ENCODE assay signal across 8 mouse cellular contexts in the genomic region with DNA sequence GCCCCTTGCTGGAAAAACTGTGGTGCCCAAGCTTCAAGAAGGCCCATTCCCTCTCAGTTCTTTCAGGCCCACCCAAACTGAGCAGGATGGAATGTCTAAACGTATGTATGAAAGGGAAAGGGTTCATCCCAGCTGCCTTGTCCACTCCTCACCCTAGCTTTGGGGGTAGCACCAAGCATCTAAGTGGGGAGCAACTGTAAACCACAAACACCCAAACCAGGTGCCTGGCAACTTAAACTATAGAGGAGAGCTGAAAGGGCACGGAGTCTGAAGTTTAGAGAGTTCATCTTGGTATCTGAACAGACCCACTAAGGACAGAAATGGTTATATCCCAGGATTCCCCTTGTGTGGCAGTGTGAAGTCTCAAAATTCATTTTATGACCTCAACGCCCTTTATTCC.
DNase-seq lines count a peak whose midpoint lies in the region; ATAC-seq and TF ChIP-seq lines count a peak whose summit lies in the region.

No protein-coding gene starts in this region.

- WGBS in kidney, postnatal 0 days, result 28% methylated on average over 3 of the region's 3 CpGs
- WGBS in forebrain, embryonic 13.5 days, result 23% methylated on average over 3 of the region's 3 CpGs
- 17% methylated on average over 3 of the region's 3 CpGs for WGBS in limb, embryonic 14.5 days
- whole genome bisulfite sequencing in stomach, embryonic 16.5 days, result 28% methylated on average over 3 of the region's 3 CpGs

- TF ChIP-seq POLR2A in limb, embryonic 14.5 days (IDR thresholded peaks at IDR 0.05; ENCODE audit: borderline replicate concordance, extremely low read depth, insufficient read depth, insufficient read length), result no peak

- H3K4me2 ChIP-seq in kidney, postnatal 0 days (ENCODE audit: low read length), result peak overlapping the region; percentile 84
- peak overlapping the region; percentile 65 for H3K4me2 ChIP-seq in forebrain, embryonic 13.5 days
- peak overlapping the region; percentile 61 for H3K4me2 ChIP-seq in limb, embryonic 14.5 days (replicated peaks; ENCODE audit: low read depth, low read length, severe bottlenecking)
- peak overlapping the region; percentile 77 for H3K4me2 ChIP-seq in stomach, embryonic 16.5 days (ENCODE audit: low read depth, low read length)

- no peak for TF ChIP-seq CTCF in kidney, postnatal 0 days (IDR thresholded peaks at IDR 0.05; ENCODE audit: low read depth)

- ATAC-seq in kidney, postnatal 0 days (replicated peaks; ENCODE audit: low FRiP score, low read depth), result no peak
- ATAC-seq in forebrain, embryonic 13.5 days, result no peak
- ATAC-seq in limb, embryonic 14.5 days (ENCODE audit: low FRiP score, low read depth), result no peak
- ATAC-seq in stomach, embryonic 16.5 days (ENCODE audit: insufficient read depth, low FRiP score), result no peak

- H3K27ac ChIP-seq in kidney, postnatal 0 days, result peak overlapping the region; percentile 100
- H3K27ac ChIP-seq in forebrain, embryonic 13.5 days, result peak overlapping the region; percentile 97
- H3K27ac ChIP-seq in limb, embryonic 14.5 days (replicated peaks; ENCODE audit: low read depth, low read length), result peak overlapping the region; percentile 99
- peak overlapping the region; percentile 99 for H3K27ac ChIP-seq in stomach, embryonic 16.5 days (ENCODE audit: low read length)

- H3K36me3 ChIP-seq in kidney, postnatal 0 days (ENCODE audit: insufficient read depth, low read length), result no peaks in the 10 kb centered on the region
- H3K36me3 ChIP-seq in forebrain, embryonic 13.5 days (ENCODE audit: poor library complexity, severe bottlenecking), result no peaks in the 10 kb centered on the region
- no peaks in the 10 kb centered on the region for H3K36me3 ChIP-seq in limb, embryonic 14.5 days (ENCODE audit: control insufficient read depth, insufficient read depth, low read length)
- no peaks in the 10 kb centered on the region for H3K36me3 ChIP-seq in stomach, embryonic 16.5 days (ENCODE audit: control insufficient read depth, insufficient read depth, low read length)

- no peak for DNase-seq in kidney, postnatal 0 days (ENCODE audit: low spot score)
- DNase-seq in kidney, adult 11 months, result no peak
- DNase-seq in limb, embryonic 14.5 days (ENCODE audit: low spot score), result no peak
- no peak for DNase-seq in cerebellum, postnatal 25 days
- DNase-seq in frontal cortex, postnatal 25 days (ENCODE audit: low spot score in 2 of 2), result no peak
- DNase-seq in urinary bladder, adult 2 months (ENCODE audit: low spot score), result no peak

- H3K27me3 ChIP-seq in kidney, postnatal 0 days (ENCODE audit: insufficient read depth, low read length), result no peaks in the 10 kb centered on the region
- no peaks in the 10 kb centered on the region for H3K27me3 ChIP-seq in forebrain, embryonic 13.5 days
- H3K27me3 ChIP-seq in limb, embryonic 14.5 days (ENCODE audit: control insufficient read depth, insufficient read depth, low read length), result no peaks in the 10 kb centered on the region
- no peaks in the 10 kb centered on the region for H3K27me3 ChIP-seq in stomach, embryonic 16.5 days (ENCODE audit: control insufficient read depth, insufficient read depth, low read length)

- no peaks in the 10 kb centered on the region for H3K9me3 ChIP-seq in kidney, postnatal 0 days (replicated peaks; ENCODE audit: low read length)
- no peaks in the 10 kb centered on the region for H3K9me3 ChIP-seq in forebrain, embryonic 13.5 days (replicated peaks)
- no peaks in the 10 kb centered on the region for H3K9me3 ChIP-seq in limb, embryonic 14.5 days (ENCODE audit: control insufficient read depth, low read length)
- H3K9me3 ChIP-seq in stomach, embryonic 16.5 days (replicated peaks; ENCODE audit: control insufficient read depth, low read length), result no peaks in the 10 kb centered on the region

- H3K4me3 ChIP-seq in kidney, postnatal 0 days (replicated peaks; ENCODE audit: low read depth, low read length), result peak overlapping the region; percentile 40; the same call in 1 of the 2 replicates
- no peak overlapping the region for H3K4me3 ChIP-seq in forebrain, embryonic 13.5 days
- peak overlapping the region; percentile 31 for H3K4me3 ChIP-seq in limb, embryonic 14.5 days (replicated peaks; ENCODE audit: low read length)
- peak overlapping the region; percentile 49 for H3K4me3 ChIP-seq in stomach, embryonic 16.5 days (replicated peaks; ENCODE audit: low read length)

- H3K4me1 ChIP-seq in kidney, postnatal 0 days (replicated peaks; ENCODE audit: insufficient read depth, low read length), result peaks cover 26% of the 10 kb centered on the region
- H3K4me1 ChIP-seq in forebrain, embryonic 13.5 days, result peaks cover 70% of the 10 kb centered on the region
- peaks cover 77% of the 10 kb centered on the region for H3K4me1 ChIP-seq in limb, embryonic 14.5 days (ENCODE audit: control insufficient read depth, insufficient read depth, low read length)
- H3K4me1 ChIP-seq in stomach, embryonic 16.5 days (ENCODE audit: control insufficient read depth, insufficient read depth, low read length), result peaks cover 45% of the 10 kb centered on the region

- peak overlapping the region; percentile 67; the same call in 1 of the 2 replicates for H3K9ac ChIP-seq in kidney, postnatal 0 days (ENCODE audit: low read depth, low read length)
- H3K9ac ChIP-seq in forebrain, embryonic 13.5 days, result peak overlapping the region; percentile 59
- H3K9ac ChIP-seq in limb, embryonic 14.5 days (ENCODE audit: low read depth, low read length, severe bottlenecking), result peak overlapping the region; percentile 58
- peak overlapping the region; percentile 80 for H3K9ac ChIP-seq in stomach, embryonic 16.5 days (ENCODE audit: low read length)
